In the genomic region with DNA sequence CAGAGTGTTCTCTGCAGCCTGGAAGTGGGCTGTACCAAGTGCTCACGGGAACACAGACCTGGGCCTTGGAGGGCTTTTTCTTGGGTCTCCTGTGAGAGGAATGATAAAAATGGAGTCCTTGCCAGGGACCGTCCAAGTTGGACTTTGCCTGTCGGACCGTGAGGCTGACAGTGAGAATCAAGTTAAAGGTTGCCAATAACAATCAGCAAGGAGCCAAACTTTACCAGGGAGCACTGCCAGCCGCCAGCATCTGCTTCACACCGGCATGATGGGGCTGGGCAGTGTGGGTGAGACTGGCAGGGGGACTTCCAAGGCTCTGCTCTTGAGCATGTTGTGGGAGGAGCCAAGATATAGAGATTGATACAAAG, we compare ENCODE assay signal across 27 mouse cellular contexts. TPM values are rescaled to one million over a fixed set of nuclear protein-coding genes. Genes with fewer than 3 reads are reported as not detected.
DNase-seq lines count a peak whose midpoint lies in the region; ATAC-seq and TF ChIP-seq lines count a peak whose summit lies in the region.
"Had no signal": no experiment of that assay in that cellular context is flagged by ENCODE, and none has a peak within 500 bp of the region (broad histone marks: within the 10 kb centered on the region; RNA-seq: fewer than 3 reads in every experiment).

No protein-coding gene starts in this region.

- no peaks in the 10 kb centered on the region for H3K36me3 ChIP-seq in liver, adult 2 months (ENCODE audit: control insufficient read depth, insufficient read depth, low read length)
- no peaks in the 10 kb centered on the region for H3K36me3 ChIP-seq in liver, embryonic 11.5 days (ENCODE audit: control insufficient read depth, insufficient read depth, low read length)
- H3K36me3 ChIP-seq in intestine, embryonic 16.5 days (ENCODE audit: control insufficient read depth, insufficient read depth, low read length) = no peaks in the 10 kb centered on the region
- H3K36me3 ChIP-seq: heart, embryonic 15.5 days; hindbrain, embryonic 13.5 days; limb, embryonic 10.5 days; limb, embryonic 15.5 days; liver, embryonic 15.5 days had no signal

- TF ChIP-seq POLR2A in liver, adult 2 months (IDR thresholded peaks at IDR 0.05; ENCODE audit: extremely low read depth, insufficient read depth, low read length) = no peak

- H3K27me3 ChIP-seq in liver, adult 2 months (ENCODE audit: control insufficient read depth, insufficient read depth, low read length) = peaks cover 17% of the 10 kb centered on the region
- H3K27me3 ChIP-seq in liver, embryonic 11.5 days (replicated peaks; ENCODE audit: control insufficient read depth, insufficient read depth, low read length) = peaks cover 67% of the 10 kb centered on the region
- H3K27me3 ChIP-seq in intestine, embryonic 16.5 days (replicated peaks; ENCODE audit: control insufficient read depth, insufficient read depth, low read length) = peaks cover 37% of the 10 kb centered on the region

- TF ChIP-seq CTCF in liver, adult 2 months (IDR thresholded peaks at IDR 0.05; ENCODE audit: low read depth, low read length) = no peak

- H3K4me2 ChIP-seq in liver, embryonic 11.5 days = no peak overlapping the region
- H3K4me2 ChIP-seq in intestine, embryonic 16.5 days (ENCODE audit: low read depth, low read length) = no peak overlapping the region
- H3K4me2 ChIP-seq: heart, embryonic 15.5 days; hindbrain, embryonic 13.5 days; limb, embryonic 15.5 days; liver, embryonic 15.5 days; lung, embryonic 14.5 days had no signal

- no peaks in the 10 kb centered on the region for H3K4me1 ChIP-seq in liver, adult 2 months (ENCODE audit: control insufficient read depth, insufficient read depth, low read length)
- no peaks in the 10 kb centered on the region; the same call in 1 of the 2 replicates for H3K4me1 ChIP-seq in liver, embryonic 11.5 days (replicated peaks; ENCODE audit: control insufficient read depth, insufficient read depth, low read length)
- H3K4me1 ChIP-seq in intestine, embryonic 16.5 days (ENCODE audit: control insufficient read depth, insufficient read depth, low read length) = peaks cover 20% of the 10 kb centered on the region

- no peak overlapping the region for H3K27ac ChIP-seq in liver, adult 2 months (replicated peaks; ENCODE audit: insufficient read depth, low read depth, low read length)
- H3K27ac ChIP-seq in liver, embryonic 11.5 days (ENCODE audit: low read depth, low read length) = no peak overlapping the region
- H3K27ac ChIP-seq in intestine, embryonic 16.5 days (ENCODE audit: low read length) = peak overlapping the region; percentile 84
- H3K27ac ChIP-seq: heart, embryonic 15.5 days; hindbrain, embryonic 13.5 days; limb, embryonic 10.5 days; limb, embryonic 15.5 days; liver, embryonic 15.5 days had no signal

- no peaks in the 10 kb centered on the region for H3K9me3 ChIP-seq in liver, embryonic 11.5 days (ENCODE audit: control insufficient read depth, low read length)
- no peaks in the 10 kb centered on the region for H3K9me3 ChIP-seq in intestine, embryonic 16.5 days (ENCODE audit: control insufficient read depth, low read length)
- H3K9me3 ChIP-seq: heart, embryonic 15.5 days; hindbrain, embryonic 13.5 days; limb, embryonic 10.5 days; limb, embryonic 15.5 days; liver, embryonic 15.5 days had no signal

- DNase-seq in kidney, adult 18-20 months = peak; percentile 67
- no peak for DNase-seq in kidney, postnatal 14 days
- peak; percentile 45 for DNase-seq in liver, adult 2 months (ENCODE audit: extremely low read depth, low read depth, low spot score)
- no peak for DNase-seq in liver, embryonic 11.5 days (ENCODE audit: low spot score)
- DNase-seq in thymus, postnatal 4 days = no peak
- DNase-seq in thymus, postnatal 25 days = no peak
- DNase-seq: adrenal gland, postnatal 25 days; cerebellum, adult 11-12 months; gastrocnemius, postnatal 14 days; layer of hippocampus, adult 9-11 months; lung, embryonic 14.5 days; lung, postnatal 14 days; midbrain, embryonic 14.5 days; right cerebral cortex, postnatal 25 days; thymus, adult 2 months had no signal

- no peaks in the 10 kb centered on the region for H3K79me2 ChIP-seq in liver, adult 2 months (ENCODE audit: control insufficient read depth, insufficient read depth, low read length)

- 33% methylated on average over 6 of the region's 6 CpGs for WGBS in liver, adult 2 months
- 72% methylated on average over 6 of the region's 6 CpGs for WGBS in liver, embryonic 11.5 days
- WGBS in intestine, embryonic 16.5 days = 73% methylated on average over 6 of the region's 6 CpGs

- no peak overlapping the region for H3K9ac ChIP-seq in liver, adult 2 months (ENCODE audit: low read depth, low read length)
- H3K9ac ChIP-seq in liver, embryonic 11.5 days (ENCODE audit: low read depth, low read length) = no peak overlapping the region
- H3K9ac ChIP-seq in intestine, embryonic 16.5 days (ENCODE audit: low read depth, low read length) = no peak overlapping the region
- H3K9ac ChIP-seq: heart, embryonic 15.5 days; hindbrain, embryonic 13.5 days; limb, embryonic 15.5 days; liver, embryonic 15.5 days; lung, embryonic 14.5 days had no signal

- no peak overlapping the region for H3K4me3 ChIP-seq in liver, adult 2 months (ENCODE audit: insufficient read depth, low read depth, low read length)
- no peak overlapping the region for H3K4me3 ChIP-seq in liver, embryonic 11.5 days (ENCODE audit: low read depth, low read length)
- H3K4me3 ChIP-seq in intestine, embryonic 16.5 days (ENCODE audit: low read length) = no peak overlapping the region
- H3K4me3 ChIP-seq: erythroblast, embryonic 14.5 days; heart, embryonic 15.5 days; hindbrain, embryonic 13.5 days; limb, embryonic 10.5 days; limb, embryonic 15.5 days; liver, embryonic 15.5 days had no signal

- ATAC-seq in liver, embryonic 11.5 days (replicated peaks; ENCODE audit: low FRiP score) = no peak
- no peak for ATAC-seq in intestine, embryonic 16.5 days
- ATAC-seq: CD4-positive, CD25-positive, alpha-beta regulatory T cell, adult 4 months; forebrain, embryonic 16.5 days had no signal

RNA-seq across cellular contexts. Expression of a gene that starts 5.7 kb away (rescaled TPM):
- total RNA-seq in liver, adult 2 months (2014; rRNA removed) = 3.6 and 5.6 TPM in 2 replicates
- polyA plus RNA-seq in liver, adult 2 months (2012; rRNA removed) = 2.4 and 3.5 TPM in 2 replicates
- 0.10 TPM in 1 of 2 replicates, not detected in the other for polyA plus RNA-seq in liver, embryonic 11.5 days (2014; fragmentation: Nextera tagmentation; extraction: Ambion mirVana)
- 1.1 TPM in 2 replicates for polyA plus RNA-seq in intestine, embryonic 16.5 days (2015; fragmentation: Nextera tagmentation; extraction: Ambion mirVana)
- total RNA-seq: granulocyte monocyte progenitor cell, adult 5-6 weeks; monocyte, adult 5-6 weeks; neutrophil, adult 5-6 weeks had no signal
- polyA plus RNA-seq: CD4-positive, CD25-positive, alpha-beta regulatory T cell, adult 4 months; erythroblast, embryonic 14.5 days; limb, embryonic 10.5 days had no signal

RNA-seq across cellular contexts. Expression of a gene that starts 29.1 kb away (rescaled TPM):
- 4.4 and 6.6 TPM in 2 replicates for total RNA-seq in liver, adult 2 months (2014; rRNA removed)
- polyA plus RNA-seq in liver, adult 2 months (2012; rRNA removed) = 29.8 and 34.6 TPM in 2 replicates
- 39.9 and 48.5 TPM in 2 replicates for polyA plus RNA-seq in liver, embryonic 11.5 days (2014; fragmentation: Nextera tagmentation; extraction: Ambion mirVana)
- polyA plus RNA-seq in intestine, embryonic 16.5 days (2015; fragmentation: Nextera tagmentation; extraction: Ambion mirVana) = 66.3 and 69.1 TPM in 2 replicates

RNA-seq across cellular contexts. Expression of a gene that starts 31.5 kb away (rescaled TPM):
- 4.2 and 5.3 TPM in 2 replicates for total RNA-seq in liver, adult 2 months (2014; rRNA removed)
- 2.0 and 3.0 TPM in 2 replicates for polyA plus RNA-seq in liver, adult 2 months (2012; rRNA removed)
- polyA plus RNA-seq in liver, embryonic 11.5 days (2014; fragmentation: Nextera tagmentation; extraction: Ambion mirVana) = 9.5 and 9.7 TPM in 2 replicates
- 10.2 and 14.4 TPM in 2 replicates for polyA plus RNA-seq in intestine, embryonic 16.5 days (2015; fragmentation: Nextera tagmentation; extraction: Ambion mirVana)

RNA-seq across cellular contexts. Expression of a gene that starts 46.7 kb away (rescaled TPM):
- total RNA-seq in liver, adult 2 months (2014; rRNA removed) = not detected in 2 replicates
- 0.32 and 0.39 TPM in 2 replicates for polyA plus RNA-seq in liver, adult 2 months (2012; rRNA removed)
- polyA plus RNA-seq in liver, embryonic 11.5 days (2014; fragmentation: Nextera tagmentation; extraction: Ambion mirVana) = not detected in 2 replicates
- polyA plus RNA-seq in intestine, embryonic 16.5 days (2015; fragmentation: Nextera tagmentation; extraction: Ambion mirVana) = 0.32 and 0.47 TPM in 2 replicates
- total RNA-seq: neutrophil, adult 5-6 weeks had no signal
- polyA plus RNA-seq: erythroblast, embryonic 14.5 days; liver, embryonic 15.5 days had no signal

RNA-seq across cellular contexts. Expression of a gene that starts 47.8 kb away (rescaled TPM):
- total RNA-seq in liver, adult 2 months (2014; rRNA removed) = 22.5 and 28.5 TPM in 2 replicates
- 38.5 and 46.7 TPM in 2 replicates for polyA plus RNA-seq in liver, adult 2 months (2012; rRNA removed)
- polyA plus RNA-seq in liver, embryonic 11.5 days (2014; fragmentation: Nextera tagmentation; extraction: Ambion mirVana) = 23.1 and 25.8 TPM in 2 replicates
- 32.3 and 32.9 TPM in 2 replicates for polyA plus RNA-seq in intestine, embryonic 16.5 days (2015; fragmentation: Nextera tagmentation; extraction: Ambion mirVana)

Comparison
In these comparisons a context has a peak if more than half of its experiments do, and no peak if none do; other contexts are left out.
1. DNase-seq: peak in kidney, adult 18-20 months (single experiment) and liver, adult 2 months (single experiment); none in kidney, postnatal 14 days (single experiment), liver, embryonic 11.5 days (single experiment), thymus, postnatal 4 days (single experiment) and thymus, postnatal 25 days (single experiment).